Mouse (Mus musculus) E14TG2a.4 (cell line): Measurements from ENCODE around the gene Zbed6.

Experiments used
- CTCF ChIP-seq: conservative IDR thresholded peaks from 2 replicates; pipeline ENCODE4 v1.5.1; 2014; ENCODE audit warnings: low read length
- NANOG ChIP-seq: IDR thresholded peaks from 2 replicates; pipeline ENCODE4 v1.6.1; 2014; ENCODE audit warnings: borderline replicate concordance, low read length, mixed read lengths

- TF ChIP-seq NANOG, result no peak
- TF ChIP-seq CTCF, result no peak
Measured at GRCm38 (mm10) chr1:133691046-133691445, 30.4 kb upstream of the Zbed6 start.
